Mouse (Mus musculus): ENCODE results near the gene Fbl. TPM values are rescaled to one million over a fixed set of nuclear protein-coding genes. Genes with fewer than 3 reads are reported as not detected.
"Not testable (repeated sequence)": the region's sequence is repeated elsewhere in the genome, so short reads cannot be mapped to it uniquely, and the experiment has no call there.

Fbl gene
- polyA plus RNA-seq (2015; fragmentation: Nextera tagmentation; extraction: Ambion mirVana), result 133 and 140 TPM in 2 replicates

DNA sequence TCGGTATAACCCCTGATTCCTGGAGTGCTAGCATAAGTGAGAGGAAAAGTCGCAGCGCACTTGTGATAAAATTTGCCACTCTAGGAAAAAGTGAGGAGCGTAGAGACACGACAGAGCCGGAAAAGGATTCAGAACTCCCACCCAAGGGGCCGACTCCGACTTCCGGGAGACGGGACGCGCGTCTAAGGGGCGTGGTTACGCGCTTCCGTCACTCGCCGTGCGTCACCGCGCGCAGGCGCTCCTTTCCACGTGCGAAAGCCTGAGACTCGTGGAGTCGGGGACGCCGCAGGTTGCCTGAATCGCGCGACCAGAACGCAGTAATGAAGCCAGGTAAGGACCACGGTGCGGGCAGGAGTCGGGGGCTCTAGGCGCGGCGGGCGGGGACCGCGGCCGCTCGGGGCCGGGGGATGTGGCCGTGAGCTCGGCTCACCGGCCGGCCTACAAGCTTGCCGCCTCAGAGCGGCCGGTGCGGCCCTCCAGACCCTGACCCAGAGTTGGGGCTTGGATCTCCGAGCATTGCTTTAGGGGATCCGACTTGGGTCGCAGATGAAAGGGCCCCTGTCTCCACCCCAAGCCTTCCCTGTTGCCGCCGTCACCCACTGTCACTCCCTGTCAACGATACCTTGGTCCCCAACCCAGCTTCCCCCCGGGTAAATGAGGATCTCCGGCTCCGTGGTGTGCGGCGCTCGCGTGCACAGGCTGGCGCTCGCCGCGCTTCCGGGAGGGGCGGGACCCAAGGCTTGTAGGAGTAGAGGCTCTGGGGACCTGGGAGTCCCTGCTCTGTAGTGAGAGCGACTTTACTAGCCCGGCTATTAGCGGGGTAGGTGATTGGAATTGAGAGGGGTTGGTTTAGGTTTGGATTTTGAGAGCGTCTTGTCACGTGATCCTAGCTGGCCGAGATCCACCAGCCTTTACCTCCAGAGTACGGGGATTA lies at the start of gene Fbl:
Gene Fbl, plus strand, starts transcription at position 222 of the 934 bp plus-strand sequence.
- no peaks in the 10 kb centered on the region for H3K9me3 ChIP-seq
- no peaks in the 10 kb centered on the region for H3K27me3 ChIP-seq (replicated peaks)
- H3K9ac ChIP-seq, result peak within 1 kb of the TSS; percentile 85
- under 1% methylated on average over 80 of the region's 80 CpGs for WGBS
- no peaks in the 10 kb centered on the region for H3K36me3 ChIP-seq
- ATAC-seq, result peak; percentile 95
- H3K4me2 ChIP-seq (replicated peaks), result peak within 1 kb of the TSS; percentile 73
- peaks cover 24% of the 10 kb centered on the region for H3K4me1 ChIP-seq (replicated peaks)
- H3K4me3 ChIP-seq (replicated peaks), result peak within 1 kb of the TSS; percentile 96
- peak within 1 kb of the TSS; percentile 94 for H3K27ac ChIP-seq

DNA sequence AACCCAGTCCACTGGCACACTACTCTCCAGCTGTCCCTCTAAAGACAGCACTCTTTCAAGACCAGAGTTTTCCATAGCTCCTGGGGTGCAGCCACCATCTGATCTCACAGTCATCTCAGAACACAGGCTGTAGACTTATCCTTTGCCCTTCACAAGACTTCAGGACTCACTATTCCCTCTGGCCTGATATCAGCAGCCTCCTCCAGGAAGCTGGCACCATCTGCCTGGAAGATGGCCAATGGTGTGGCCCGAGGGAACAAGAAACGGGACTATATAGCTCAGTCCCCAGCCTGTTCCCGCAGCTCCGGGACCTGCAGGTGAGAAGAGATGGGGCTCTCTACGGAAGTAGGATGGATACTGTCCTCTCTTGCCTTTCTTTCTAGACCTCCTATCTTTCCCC lies 40.3 kb upstream of the Fbl start, which contains the start of gene 9530053A07Rik:
Gene 9530053A07Rik, plus strand, starts transcription at position 301 of the 400 bp plus-strand sequence.
- H3K4me2 ChIP-seq (replicated peaks), result no peak within 1 kb of the TSS
- ATAC-seq, result no peak
- H3K27ac ChIP-seq, result no peak within 1 kb of the TSS
- H3K4me1 ChIP-seq (replicated peaks), result no peaks in the 10 kb centered on the region
- H3K4me3 ChIP-seq (replicated peaks), result no peak within 1 kb of the TSS
- H3K9me3 ChIP-seq, result no peaks in the 10 kb centered on the region
- no peak within 1 kb of the TSS for H3K9ac ChIP-seq
- WGBS, result 79% methylated on average over 5 of the region's 5 CpGs
- H3K27me3 ChIP-seq (replicated peaks), result no peaks in the 10 kb centered on the region
- no peaks in the 10 kb centered on the region for H3K36me3 ChIP-seq

DNA sequence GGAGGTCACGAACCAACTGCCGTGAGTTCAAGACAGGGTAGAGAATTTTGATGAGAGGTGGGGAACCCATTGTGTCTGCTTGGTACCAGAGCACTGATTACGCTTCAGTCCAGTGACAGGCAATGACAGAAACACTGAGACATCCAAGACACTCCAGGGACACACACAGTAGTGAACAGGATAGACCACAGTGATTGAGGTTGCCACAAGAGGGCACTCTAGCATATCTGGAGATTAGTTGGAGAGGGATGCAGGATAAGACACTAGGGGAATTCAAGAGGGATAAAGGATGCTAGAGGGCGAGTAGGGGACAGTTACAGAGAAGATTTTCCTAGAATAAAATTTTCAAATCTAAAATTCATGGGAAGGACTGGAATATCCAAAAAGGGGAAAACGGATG lies 31.9 kb upstream of the Fbl start:
- no peak for ATAC-seq
- no peak overlapping the region for H3K4me2 ChIP-seq (replicated peaks)
- no peaks in the 10 kb centered on the region for H3K27me3 ChIP-seq (replicated peaks)
- WGBS, result 58% methylated on average over 5 of the region's 5 CpGs
- H3K4me3 ChIP-seq (replicated peaks), result no peak overlapping the region
- no peaks in the 10 kb centered on the region for H3K36me3 ChIP-seq
- H3K9ac ChIP-seq, result no peak overlapping the region
- H3K4me1 ChIP-seq (replicated peaks), result no peaks in the 10 kb centered on the region
- H3K9me3 ChIP-seq, result no peaks in the 10 kb centered on the region
- H3K27ac ChIP-seq, result no peak overlapping the region

DNA sequence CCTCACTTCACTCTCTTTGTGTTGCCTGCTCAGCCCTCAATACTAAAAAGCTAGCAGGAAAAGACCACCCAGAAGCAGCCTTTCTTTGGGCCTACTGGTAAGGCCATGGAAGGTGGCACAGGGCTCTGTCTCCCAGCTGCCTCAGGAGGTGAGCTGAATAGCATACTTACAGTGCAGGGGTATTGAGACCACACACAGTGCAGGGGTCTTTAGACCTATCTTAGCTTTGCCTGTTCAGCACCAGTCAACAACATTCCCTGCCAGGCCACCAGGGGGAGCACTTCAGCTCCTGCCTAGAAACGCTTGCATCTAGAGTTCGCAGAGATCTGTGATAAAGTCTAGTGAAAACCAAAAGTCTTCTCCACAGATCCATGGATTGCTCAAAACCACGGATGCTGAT lies 21.2 kb upstream of the Fbl start:
- Histone ChIP-seq H3K27ac (no peak overlapping the region), H3K36me3 (no peaks in the 10 kb centered on the region), H3K9me3 (no peaks in the 10 kb centered on the region), H3K4me2 (replicated peaks) (no peak overlapping the region), H3K9ac (no peak overlapping the region), H3K27me3 (replicated peaks) (no peaks in the 10 kb centered on the region), H3K4me3 (replicated peaks) (no peak overlapping the region), H3K4me1 (replicated peaks) (no peaks in the 10 kb centered on the region)
- ATAC-seq, result peak; percentile 51
- WGBS, result 14% methylated on average over 3 of the region's 3 CpGs

DNA sequence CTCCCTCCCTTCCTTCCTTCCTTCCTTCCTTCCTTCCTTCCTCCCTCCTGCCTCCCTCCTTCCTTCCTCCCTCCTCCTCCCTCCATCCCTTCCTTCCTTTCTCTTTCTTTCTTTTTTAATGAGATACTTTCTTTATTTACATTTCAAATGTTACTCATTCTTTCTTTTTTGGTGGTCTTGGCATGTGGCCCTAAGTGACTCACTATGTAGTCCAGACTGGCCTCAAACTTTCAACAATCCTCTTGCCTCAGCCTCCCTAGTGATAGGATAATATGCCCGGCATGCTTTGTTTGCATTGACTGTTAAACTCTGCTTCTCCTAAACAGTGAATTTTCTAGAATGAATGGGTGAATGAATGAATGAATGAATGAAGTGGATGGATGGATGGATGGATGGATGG lies 19.7 kb upstream of the Fbl start:
- Histone ChIP-seq H3K9ac (no peak overlapping the region), H3K9me3 (no peaks in the 10 kb centered on the region), H3K4me1 (replicated peaks) (no peaks in the 10 kb centered on the region), H3K27me3 (replicated peaks) (no peaks in the 10 kb centered on the region), H3K4me3 (replicated peaks) (no peak overlapping the region), H3K36me3 (no peaks in the 10 kb centered on the region), H3K4me2 (replicated peaks) (no peak overlapping the region), H3K27ac (no peak overlapping the region)
- WGBS, result 79% methylated on average over 1 of the region's 1 CpGs
- no peak for ATAC-seq

DNA sequence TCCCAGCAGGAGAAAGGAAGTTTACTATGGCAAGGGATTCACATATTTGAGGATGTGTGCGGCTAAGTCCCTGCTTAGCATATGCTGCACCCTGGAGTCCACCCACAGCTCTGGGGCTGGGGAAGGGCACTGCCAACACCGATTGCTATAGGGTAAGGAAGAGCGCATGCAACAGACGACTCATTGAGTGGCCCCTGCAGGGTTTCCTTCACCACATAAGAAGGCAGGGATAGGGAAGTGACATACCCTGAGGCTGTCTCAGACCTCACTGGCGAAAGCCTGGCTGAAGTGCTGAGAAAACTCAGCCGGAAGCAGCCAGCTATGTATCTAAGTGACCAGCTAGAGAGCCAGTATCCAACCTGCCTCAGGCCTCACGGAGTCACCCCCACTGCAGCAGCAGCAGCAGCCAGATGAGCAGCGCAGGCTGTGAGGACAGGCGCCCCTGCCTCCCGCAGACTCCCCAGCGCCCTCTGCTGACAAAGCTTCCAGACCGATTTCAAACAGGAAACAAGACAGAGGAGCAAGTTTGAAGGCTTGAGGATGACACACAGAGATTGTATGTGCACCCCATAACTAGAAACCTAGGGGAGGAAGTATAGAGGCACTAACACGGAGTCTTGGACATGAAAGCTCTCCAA lies 17.8 kb upstream of the Fbl start:
- no peaks in the 10 kb centered on the region for H3K9me3 ChIP-seq
- WGBS, result 18% methylated on average over 13 of the region's 13 CpGs
- no peak overlapping the region for H3K4me3 ChIP-seq (replicated peaks)
- H3K4me1 ChIP-seq (replicated peaks), result no peaks in the 10 kb centered on the region
- H3K9ac ChIP-seq, result no peak overlapping the region
- no peaks in the 10 kb centered on the region for H3K36me3 ChIP-seq
- no peak overlapping the region for H3K27ac ChIP-seq
- no peak overlapping the region for H3K4me2 ChIP-seq (replicated peaks)
- H3K27me3 ChIP-seq (replicated peaks), result no peaks in the 10 kb centered on the region
- ATAC-seq, result 0 out of 2 replicates have a peak, but pooled peaks have one; percentile 25

DNA sequence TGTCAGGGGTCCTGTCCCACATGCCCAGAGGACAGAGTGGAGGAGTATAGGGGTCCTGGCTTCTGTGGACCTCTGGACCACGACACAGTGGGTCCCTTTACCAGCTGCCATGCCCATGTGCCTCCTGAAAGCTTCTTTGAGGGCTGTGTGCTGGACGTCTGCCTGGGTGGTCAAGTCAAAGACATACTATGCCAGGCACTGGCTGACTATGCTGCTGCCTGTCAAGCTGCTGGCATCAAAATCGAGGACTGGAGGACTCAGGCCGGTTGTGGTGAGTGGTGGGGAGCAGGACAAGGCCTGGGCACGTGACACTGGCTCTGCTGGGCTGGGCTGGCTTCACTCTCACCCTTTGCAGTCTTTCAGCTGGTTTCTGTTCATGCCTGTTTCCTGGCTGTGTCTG lies 15.9 kb upstream of the Fbl start:
- H3K9me3 ChIP-seq; ATAC-seq; H3K27me3 ChIP-seq (replicated peaks); H3K27ac ChIP-seq; H3K4me3 ChIP-seq (replicated peaks); H3K9ac ChIP-seq; H3K4me1 ChIP-seq (replicated peaks); H3K4me2 ChIP-seq (replicated peaks); H3K36me3 ChIP-seq: not testable (repeated sequence)
- 40% methylated on average over 5 of the region's 5 CpGs for WGBS

DNA sequence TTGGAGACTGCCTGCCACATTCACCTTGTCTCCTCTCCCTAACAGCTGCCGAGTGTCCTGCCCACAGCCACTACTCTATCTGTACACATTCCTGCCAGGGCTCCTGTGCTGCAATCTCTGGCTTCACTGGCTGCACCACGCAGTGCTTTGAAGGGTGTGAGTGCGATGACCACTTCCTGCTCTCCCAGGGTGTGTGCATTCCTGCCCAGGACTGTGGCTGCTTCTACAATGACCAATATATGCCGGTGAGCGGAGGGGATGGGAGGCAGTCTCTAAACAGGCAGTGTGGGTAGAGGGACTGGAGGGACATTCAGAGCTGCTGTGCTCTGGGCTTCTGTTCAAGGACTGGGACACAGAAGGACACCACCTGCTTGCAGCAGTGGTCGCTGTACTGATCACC lies 10.2 kb upstream of the Fbl start:
- Histone ChIP-seq H3K4me2 (replicated peaks) (no peak overlapping the region), H3K4me3 (replicated peaks) (no peak overlapping the region), H3K27me3 (replicated peaks) (no peaks in the 10 kb centered on the region), H3K27ac (no peak overlapping the region), H3K9me3 (no peaks in the 10 kb centered on the region), H3K9ac (no peak overlapping the region), H3K4me1 (replicated peaks) (no peaks in the 10 kb centered on the region; the same call in 1 of the 2 replicates), H3K36me3 (no peaks in the 10 kb centered on the region)
- ATAC-seq, result no peak
- 48% methylated on average over 6 of the region's 6 CpGs for WGBS

DNA sequence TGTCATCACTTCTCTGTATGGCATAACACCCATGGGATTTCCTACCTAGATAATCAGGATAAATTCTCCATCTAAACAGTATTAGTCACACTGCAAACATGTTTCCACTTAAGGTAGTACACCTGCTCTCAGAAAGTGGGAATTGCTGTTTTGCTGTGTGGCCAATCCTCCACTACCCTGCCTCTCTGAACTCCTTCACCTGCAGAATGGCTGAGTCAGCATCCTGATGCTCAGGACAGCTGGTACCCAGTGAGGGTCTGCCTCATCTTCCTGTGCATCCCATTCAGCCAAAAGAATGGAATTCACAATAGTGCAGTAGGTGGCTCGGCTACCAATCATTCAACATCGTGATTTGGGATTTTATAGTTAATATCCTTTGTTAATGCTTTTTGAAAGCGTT lies 9.6 kb upstream of the Fbl start:
- H3K36me3 ChIP-seq, result no peaks in the 10 kb centered on the region
- no peak overlapping the region for H3K9ac ChIP-seq
- no peak overlapping the region for H3K27ac ChIP-seq
- no peaks in the 10 kb centered on the region for H3K9me3 ChIP-seq
- no peaks in the 10 kb centered on the region; the same call in 1 of the 2 replicates for H3K4me1 ChIP-seq (replicated peaks)
- H3K27me3 ChIP-seq (replicated peaks), result no peaks in the 10 kb centered on the region
- no peak overlapping the region for H3K4me3 ChIP-seq (replicated peaks)
- ATAC-seq, result no peak
- 82% methylated on average over 3 of the region's 3 CpGs for WGBS
- no peak overlapping the region for H3K4me2 ChIP-seq (replicated peaks)

DNA sequence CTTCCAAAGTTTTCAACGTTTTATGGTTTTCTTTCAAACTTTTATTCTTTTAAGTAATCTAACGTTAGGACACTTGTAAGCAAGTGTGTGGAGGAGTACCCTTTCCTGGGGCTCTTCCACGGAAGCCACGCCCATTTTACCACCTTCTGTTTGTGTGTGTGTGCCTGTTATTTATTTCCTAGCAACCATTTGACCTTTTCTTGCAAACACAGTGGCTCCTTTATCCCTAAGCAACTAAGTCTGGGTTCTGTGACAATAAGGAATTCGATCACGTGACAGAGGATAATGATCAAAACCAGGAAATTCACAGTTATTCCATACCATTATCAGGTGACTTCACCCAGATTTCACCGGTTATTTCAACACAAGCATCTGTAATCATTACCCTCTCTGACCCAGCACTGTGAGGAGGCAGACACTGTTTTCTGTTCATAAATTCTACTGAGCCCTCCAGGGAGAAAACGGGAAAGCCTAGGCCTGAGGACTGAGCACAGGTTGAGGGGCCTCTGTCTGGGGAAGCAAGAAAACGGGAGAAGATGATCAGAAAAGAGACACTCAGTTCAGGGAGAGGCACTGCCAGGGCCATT lies 8.3 kb upstream of the Fbl start:
- Histone ChIP-seq H3K9ac (no peak overlapping the region), H3K27ac (no peak overlapping the region), H3K27me3 (replicated peaks) (no peaks in the 10 kb centered on the region), H3K4me3 (replicated peaks) (no peak overlapping the region), H3K4me1 (replicated peaks) (no peaks in the 10 kb centered on the region; the same call in 1 of the 2 replicates), H3K4me2 (replicated peaks) (no peak overlapping the region), H3K36me3 (no peaks in the 10 kb centered on the region), H3K9me3 (no peaks in the 10 kb centered on the region)
- WGBS, result 35% methylated on average over 9 of the region's 9 CpGs
- ATAC-seq, result peak; percentile 78

DNA sequence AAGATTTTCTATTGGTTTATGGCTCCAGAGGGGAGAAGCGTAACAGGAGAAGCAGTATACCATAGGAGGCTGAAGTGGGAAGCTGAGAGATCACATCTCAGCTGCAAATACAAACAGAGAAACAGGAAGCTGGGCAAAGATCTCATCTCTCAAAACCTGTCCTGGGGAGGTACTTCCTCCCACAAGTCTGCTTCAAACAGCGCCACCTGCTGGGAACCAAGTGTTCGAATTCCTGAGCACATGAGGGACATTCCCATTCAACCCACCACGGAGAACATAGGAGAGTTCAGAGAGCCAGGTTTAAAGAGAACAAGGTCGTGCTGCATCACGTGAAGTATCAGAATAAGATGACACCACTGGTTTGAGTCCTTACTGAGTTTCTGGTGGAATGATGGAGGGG lies 4.1 kb upstream of the Fbl start:
- no peak overlapping the region for H3K4me2 ChIP-seq (replicated peaks)
- 82% methylated on average over 6 of the region's 6 CpGs for WGBS

More for the DNA sequence above, 4.1 kb upstream of the Fbl start:
- Histone ChIP-seq H3K4me3 (replicated peaks) (no peak overlapping the region), H3K27ac (no peak overlapping the region), H3K27me3 (replicated peaks) (no peaks in the 10 kb centered on the region), H3K9me3 (no peaks in the 10 kb centered on the region), H3K9ac (no peak overlapping the region), H3K36me3 (no peaks in the 10 kb centered on the region), H3K4me1 (replicated peaks) (peaks cover 10% of the 10 kb centered on the region)
- no peak for ATAC-seq

Data from intestine, embryonic 15.5 days (tissue).